Mouse (Mus musculus): ENCODE results near the gene Shisa8. TPM values are rescaled to one million over a fixed set of nuclear protein-coding genes. Genes with fewer than 3 reads are reported as not detected.
A peak's percentile ranks its signal among the peaks of the same experiment; 100 is the strongest.

The Shisa8 gene
- total and polyA plus RNA-seq, 2 experiments from 2014 or later: 0.07 to 7.5 TPM

DNA sequence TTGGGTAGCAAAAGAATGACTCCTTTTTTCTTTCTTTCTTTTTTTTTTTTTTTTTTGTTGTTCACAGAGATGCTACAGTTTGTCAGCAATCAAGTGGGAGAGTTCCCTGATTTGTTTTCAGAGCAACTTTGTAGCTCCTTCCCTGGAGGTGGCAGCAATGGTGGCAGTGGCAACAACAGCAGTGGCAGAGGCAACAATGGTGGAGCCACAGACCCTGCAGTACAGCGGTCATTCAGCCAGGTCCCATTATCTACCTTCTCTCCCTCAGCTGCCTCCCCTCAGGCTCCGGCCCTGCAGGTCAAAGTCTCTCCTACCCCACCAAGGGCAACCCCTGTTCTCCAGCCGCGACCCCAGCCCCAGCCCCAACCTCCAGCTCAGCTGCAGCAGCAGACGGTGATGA is 42.9 kb downstream of the Shisa8 start:
- ATAC-seq (ENCODE audit: insufficient read depth, low read depth): no peak
- WGBS: 63% methylated on average over 5 of the region's 5 CpGs
- no peaks in the 10 kb centered on the region for H3K27me3 ChIP-seq (ENCODE audit: control insufficient read depth, insufficient read depth, low read length)
- no peak for TF ChIP-seq CTCF (IDR thresholded peaks at IDR 0.05; ENCODE audit: low read depth)
- no peak for TF ChIP-seq EP300 (IDR thresholded peaks at IDR 0.05; ENCODE audit: low read depth)
- peak overlapping the region; percentile 47 for H3K27ac ChIP-seq (ENCODE audit: low read depth)
- H3K9ac ChIP-seq (replicated peaks; ENCODE audit: low read depth, low read length): no peak overlapping the region
- H3K9me3 ChIP-seq (replicated peaks; ENCODE audit: control insufficient read depth, low read length): no peaks in the 10 kb centered on the region
- H3K4me3 ChIP-seq (ENCODE audit: low read depth, low read length): no peak overlapping the region
- H3K36me3 ChIP-seq (replicated peaks; ENCODE audit: control insufficient read depth, insufficient read depth, low read length): peaks cover 44% of the 10 kb centered on the region
- peaks cover 40% of the 10 kb centered on the region for H3K4me1 ChIP-seq (ENCODE audit: control insufficient read depth, insufficient read depth)
- 0 out of 2 replicates have a peak overlapping the region, but pooled peaks have one; percentile 11 for H3K4me2 ChIP-seq (ENCODE audit: low read depth, low read length)
- no peak for DNase-seq (ENCODE audit: low spot score)

DNA sequence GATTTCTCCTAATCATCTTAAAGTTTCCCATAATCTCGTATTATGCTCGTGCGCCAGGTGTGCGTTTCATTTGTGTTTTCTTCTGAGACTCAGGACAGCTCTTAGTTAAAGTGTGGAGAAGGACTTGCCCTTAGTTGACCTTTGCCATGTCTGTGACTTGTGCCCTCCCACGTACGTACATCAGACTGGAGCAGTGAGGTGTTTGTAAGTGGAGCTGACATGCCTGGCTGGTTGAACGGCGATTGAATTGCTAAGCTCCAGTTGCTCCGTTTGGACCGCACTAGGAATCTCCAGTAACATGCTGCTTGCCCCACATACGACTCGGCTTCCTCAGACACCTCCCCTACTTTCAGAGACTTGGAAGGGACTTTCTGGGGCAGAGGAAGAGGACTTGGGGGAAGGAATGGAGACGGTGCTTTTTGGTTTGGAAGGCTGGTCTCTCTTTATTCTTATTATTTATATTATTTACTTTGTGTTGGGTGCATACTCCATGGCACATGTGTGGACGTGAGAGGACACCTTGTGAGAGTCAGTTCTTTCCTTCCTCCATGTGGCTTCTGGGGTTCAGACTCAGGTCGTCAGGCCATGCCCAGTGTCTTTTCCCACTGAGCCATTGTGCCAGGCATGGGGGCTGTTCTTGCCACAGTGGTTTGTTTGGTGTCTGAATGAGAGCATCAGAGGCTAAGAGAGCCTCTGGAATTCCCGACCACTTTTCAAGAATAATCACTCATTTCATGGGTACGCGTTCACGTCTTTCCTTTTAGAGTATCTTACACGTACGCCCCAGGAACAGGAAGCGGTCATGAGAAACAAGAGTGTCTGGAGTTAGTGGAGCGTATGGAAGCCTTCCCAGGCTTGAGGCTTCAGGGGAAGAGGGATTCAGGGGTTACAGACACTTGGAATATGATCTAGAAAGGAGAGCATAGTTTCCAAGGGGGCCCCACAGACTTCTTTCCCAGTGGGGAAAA is 45.1 kb downstream of the Shisa8 start:
- 60% methylated on average over 23 of the region's 23 CpGs for WGBS
- H3K27ac ChIP-seq (ENCODE audit: low read depth): peak overlapping the region; percentile 2; the same call in 1 of the 2 replicates
- H3K36me3 ChIP-seq (replicated peaks; ENCODE audit: control insufficient read depth, insufficient read depth, low read length): peaks cover 24% of the 10 kb centered on the region
- DNase-seq (ENCODE audit: low spot score): no peak
- ATAC-seq (ENCODE audit: insufficient read depth, low read depth): no peak
- TF ChIP-seq CTCF (IDR thresholded peaks at IDR 0.05; ENCODE audit: low read depth) (no peak), EP300 (IDR thresholded peaks at IDR 0.05; ENCODE audit: low read depth) (no peak)
- H3K9me3 ChIP-seq (replicated peaks; ENCODE audit: control insufficient read depth, low read length): no peaks in the 10 kb centered on the region
- no peak overlapping the region for H3K4me2 ChIP-seq (ENCODE audit: low read depth, low read length)
- no peaks in the 10 kb centered on the region for H3K27me3 ChIP-seq (ENCODE audit: control insufficient read depth, insufficient read depth, low read length)
- H3K4me1 ChIP-seq (ENCODE audit: control insufficient read depth, insufficient read depth): peaks cover 55% of the 10 kb centered on the region
- H3K4me3 ChIP-seq (ENCODE audit: low read depth, low read length): no peak overlapping the region
- 0 out of 2 replicates have a peak overlapping the region, but pooled peaks have one; percentile 2 for H3K9ac ChIP-seq (replicated peaks; ENCODE audit: low read depth, low read length)

DNA sequence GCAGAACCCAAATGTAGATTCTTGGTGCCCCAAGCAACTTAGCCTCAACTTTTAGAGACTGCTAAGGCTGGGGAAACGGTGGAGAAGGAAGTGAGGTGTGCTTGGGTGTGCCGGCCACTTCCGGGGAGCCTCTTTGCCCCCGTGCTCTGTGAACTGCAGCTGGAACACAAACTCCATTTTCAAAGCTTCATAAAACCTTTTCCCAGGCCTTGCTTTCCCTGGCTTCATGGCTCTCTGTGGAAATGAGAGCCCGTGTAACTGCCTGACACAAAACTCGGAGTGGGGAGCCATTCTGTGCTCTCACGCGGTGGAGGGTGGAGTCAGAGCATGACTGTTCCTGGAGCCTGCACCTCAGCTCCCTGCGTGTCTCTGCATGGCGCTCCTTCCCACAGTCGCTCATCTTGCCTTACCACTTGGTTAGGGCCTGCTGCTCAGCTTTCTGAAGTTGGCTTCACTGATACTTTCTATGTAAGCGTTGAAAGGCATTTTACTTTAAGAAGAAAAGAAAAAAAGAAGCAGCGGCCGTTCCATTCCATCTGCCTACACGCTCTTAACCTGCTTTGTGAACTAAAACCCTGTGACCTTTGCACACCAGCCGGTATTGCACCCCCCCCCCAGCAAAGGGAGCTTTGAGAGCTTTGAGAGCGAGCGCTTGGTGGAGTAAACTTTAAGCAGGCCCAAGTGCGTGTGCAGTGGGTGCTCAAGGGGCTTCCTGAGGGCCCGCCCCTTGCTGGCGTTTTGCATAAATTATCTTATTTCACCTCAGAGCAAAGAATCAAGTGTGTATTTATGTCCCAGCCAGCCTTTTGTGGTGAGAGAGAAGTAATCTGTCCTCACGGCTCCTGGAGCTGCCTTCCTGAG is 46.1 kb downstream of the Shisa8 start:
- Histone ChIP-seq H3K27ac (ENCODE audit: low read depth) (peak overlapping the region; percentile 41; the same call in 1 of the 2 replicates), H3K4me3 (ENCODE audit: low read depth, low read length) (no peak overlapping the region), H3K27me3 (ENCODE audit: control insufficient read depth, insufficient read depth, low read length) (no peaks in the 10 kb centered on the region), H3K4me1 (ENCODE audit: control insufficient read depth, insufficient read depth) (peaks cover 56% of the 10 kb centered on the region), H3K4me2 (ENCODE audit: low read depth, low read length) (no peak overlapping the region; the same call in 1 of the 2 replicates), H3K36me3 (replicated peaks; ENCODE audit: control insufficient read depth, insufficient read depth, low read length) (peaks cover 16% of the 10 kb centered on the region), H3K9ac (replicated peaks; ENCODE audit: low read depth, low read length) (0 out of 2 replicates have a peak overlapping the region, but pooled peaks have one; percentile 2), H3K9me3 (replicated peaks; ENCODE audit: control insufficient read depth, low read length) (no peaks in the 10 kb centered on the region)
- TF ChIP-seq CTCF (IDR thresholded peaks at IDR 0.05; ENCODE audit: low read depth): no peak
- no peak for TF ChIP-seq EP300 (IDR thresholded peaks at IDR 0.05; ENCODE audit: low read depth)
- ATAC-seq (ENCODE audit: insufficient read depth, low read depth): no peak
- 66% methylated on average over 22 of the region's 22 CpGs for WGBS
- DNase-seq (ENCODE audit: low spot score): no peak

DNA sequence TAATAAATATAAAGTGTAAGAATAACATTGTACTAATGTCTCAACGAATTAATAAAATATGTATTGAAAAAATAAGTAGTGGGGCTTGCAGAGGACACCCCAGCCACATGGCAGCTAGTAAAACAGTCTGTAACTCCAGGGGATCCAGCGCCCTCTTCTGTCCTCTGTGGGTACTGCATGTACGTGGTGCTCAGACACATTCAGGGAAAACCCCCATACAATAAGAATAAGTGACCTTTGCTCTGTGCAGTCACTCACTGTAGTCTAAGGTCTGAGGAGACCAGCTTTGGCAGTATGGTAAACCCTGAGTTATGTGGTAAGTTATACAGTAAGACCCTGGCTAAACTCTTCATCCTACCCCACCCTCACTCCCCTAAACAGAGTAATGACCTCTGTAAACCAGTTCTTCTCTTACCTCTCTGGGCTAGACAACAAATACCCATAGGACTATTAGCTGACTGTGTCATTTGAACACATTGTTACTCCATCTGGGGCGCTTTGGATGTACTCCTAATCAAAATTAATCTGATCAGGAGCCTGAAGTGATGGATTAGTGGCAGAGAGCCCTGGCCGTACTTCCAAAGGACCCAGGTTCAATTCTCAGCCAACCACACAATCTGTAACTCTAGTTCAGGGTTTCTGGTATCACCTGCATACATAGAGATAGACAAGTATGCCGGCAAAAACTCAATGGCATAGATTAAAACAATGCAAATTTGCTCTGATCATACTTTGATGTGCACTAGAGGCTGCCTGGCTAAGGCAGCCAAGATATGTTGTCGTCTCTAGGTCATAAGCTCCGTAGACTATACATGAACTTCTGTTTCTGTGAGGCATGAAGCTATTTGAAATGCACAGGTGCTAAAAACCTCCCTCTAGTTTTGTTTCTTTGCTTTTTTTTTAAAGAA is 47.0 kb downstream of the Shisa8 start:
- TF ChIP-seq EP300 (IDR thresholded peaks at IDR 0.05; ENCODE audit: low read depth): no peak
- TF ChIP-seq CTCF (IDR thresholded peaks at IDR 0.05; ENCODE audit: low read depth): peak; percentile 87
- no peak overlapping the region; the same call in 1 of the 2 replicates for H3K4me2 ChIP-seq (ENCODE audit: low read depth, low read length)
- no peak; the same call in 1 of the 2 replicates for ATAC-seq (ENCODE audit: insufficient read depth, low read depth)

More for the DNA sequence above, 47.0 kb downstream of the Shisa8 start:
- H3K27me3 ChIP-seq (ENCODE audit: control insufficient read depth, insufficient read depth, low read length): no peaks in the 10 kb centered on the region
- no peaks in the 10 kb centered on the region for H3K9me3 ChIP-seq (replicated peaks; ENCODE audit: control insufficient read depth, low read length)
- 52% methylated on average over 8 of the region's 8 CpGs for WGBS
- peaks cover 60% of the 10 kb centered on the region for H3K4me1 ChIP-seq (ENCODE audit: control insufficient read depth, insufficient read depth)
- H3K9ac ChIP-seq (replicated peaks; ENCODE audit: low read depth, low read length): no peak overlapping the region
- peak overlapping the region; percentile 41; the same call in 1 of the 2 replicates for H3K27ac ChIP-seq (ENCODE audit: low read depth)
- no peak overlapping the region for H3K4me3 ChIP-seq (ENCODE audit: low read depth, low read length)
- H3K36me3 ChIP-seq (replicated peaks; ENCODE audit: control insufficient read depth, insufficient read depth, low read length): peaks cover 7% of the 10 kb centered on the region; the same call in 1 of the 2 replicates
- DNase-seq (ENCODE audit: low spot score): peak; percentile 54

Data from heart, postnatal 0 days (tissue).